Mouse (Mus musculus): ENCODE data around the gene Dctn3. TPM values are rescaled to one million over a fixed set of nuclear protein-coding genes. Genes with fewer than 3 reads are reported as not detected.
"Not testable (repeated sequence)": the region's sequence is repeated elsewhere in the genome, so short reads cannot be mapped to it uniquely, and the experiment has no call there.

Gene Dctn3
- polyA plus RNA-seq (2015; fragmentation: Nextera tagmentation; extraction: Ambion mirVana), result 64.0 and 65.2 TPM in 2 replicates

- Histone ChIP-seq H3K4me3 (ENCODE audit: low read depth, low read length) (peak within 1 kb of the TSS; percentile 93), H3K4me2 (ENCODE audit: low read depth, low read length) (peak within 1 kb of the TSS; percentile 87), H3K27ac (ENCODE audit: low read depth) (no peak within 1 kb of the TSS), H3K9me3 (ENCODE audit: low read length) (no peaks in the 10 kb centered on the region), H3K27me3 (ENCODE audit: insufficient read depth, low read length) (peaks cover 44% of the 10 kb centered on the region), H3K4me1 (ENCODE audit: insufficient read depth) (peaks cover 21% of the 10 kb centered on the region), H3K36me3 (replicated peaks; ENCODE audit: insufficient read depth, low read length) (peaks cover 18% of the 10 kb centered on the region), H3K9ac (replicated peaks) (peak within 1 kb of the TSS; percentile 85)
- TF ChIP-seq EP300 (IDR thresholded peaks at IDR 0.05; ENCODE audit: low read depth) (no peak), CTCF (IDR thresholded peaks at IDR 0.05; ENCODE audit: low read depth) (no peak)
- under 1% methylated on average over 27 of the region's 27 CpGs for WGBS (ENCODE audit: insufficient replicate concordance)
- ATAC-seq, result peak; percentile 97
- peak; percentile 87 for DNase-seq
Measured at GRCm38 (mm10) chr4:41722918-41723351, at the start of gene Dctn3. TSS of gene Dctn3 (minus strand) at chr4:41723170.

GRCm38 (mm10) chr4:41767301-41767700 lies 44.3 kb upstream of the Dctn3 start:
- H3K4me1 ChIP-seq (ENCODE audit: insufficient read depth); H3K9ac ChIP-seq (replicated peaks); H3K27ac ChIP-seq (ENCODE audit: low read depth); H3K9me3 ChIP-seq (ENCODE audit: low read length); H3K36me3 ChIP-seq (replicated peaks; ENCODE audit: insufficient read depth, low read length); H3K4me3 ChIP-seq (ENCODE audit: low read depth, low read length); DNase-seq; H3K4me2 ChIP-seq (ENCODE audit: low read depth, low read length); ATAC-seq; H3K27me3 ChIP-seq (ENCODE audit: insufficient read depth, low read length): not testable (repeated sequence)
- WGBS (ENCODE audit: insufficient replicate concordance), result 59% methylated on average over 10 of the region's 10 CpGs

- H3K27ac ChIP-seq (ENCODE audit: low read depth); ATAC-seq; DNase-seq; H3K4me3 ChIP-seq (ENCODE audit: low read depth, low read length); H3K9me3 ChIP-seq (ENCODE audit: low read length); H3K9ac ChIP-seq (replicated peaks); H3K4me2 ChIP-seq (ENCODE audit: low read depth, low read length); H3K27me3 ChIP-seq (ENCODE audit: insufficient read depth, low read length); H3K36me3 ChIP-seq (replicated peaks; ENCODE audit: insufficient read depth, low read length): not testable (repeated sequence)
- 70% methylated on average over 4 of the region's 6 CpGs for WGBS (ENCODE audit: insufficient replicate concordance)
- H3K4me1 ChIP-seq (ENCODE audit: insufficient read depth), result peaks cover 30% of the 10 kb centered on the region
Measured at GRCm38 (mm10) chr4:41763176-41763575, 40.2 kb upstream of the Dctn3 start.

- H3K4me2 ChIP-seq (ENCODE audit: low read depth, low read length); DNase-seq; H3K4me3 ChIP-seq (ENCODE audit: low read depth, low read length); H3K9ac ChIP-seq (replicated peaks); H3K36me3 ChIP-seq (replicated peaks; ENCODE audit: insufficient read depth, low read length); H3K27me3 ChIP-seq (ENCODE audit: insufficient read depth, low read length); H3K27ac ChIP-seq (ENCODE audit: low read depth); ATAC-seq; H3K9me3 ChIP-seq (ENCODE audit: low read length): not testable (repeated sequence)
- 79% methylated on average over 8 of the region's 8 CpGs for WGBS (ENCODE audit: insufficient replicate concordance)
- H3K4me1 ChIP-seq (ENCODE audit: insufficient read depth), result peaks cover 30% of the 10 kb centered on the region
Measured at GRCm38 (mm10) chr4:41762688-41763114, 39.7 kb upstream of the Dctn3 start.

- no peaks in the 10 kb centered on the region for H3K27me3 ChIP-seq (ENCODE audit: insufficient read depth, low read length)
- DNase-seq (no peak), ATAC-seq (no peak)
- peaks cover 6% of the 10 kb centered on the region for H3K36me3 ChIP-seq (replicated peaks; ENCODE audit: insufficient read depth, low read length)
- WGBS (ENCODE audit: insufficient replicate concordance), result 45% methylated on average over 8 of the region's 8 CpGs
- H3K4me1 ChIP-seq (ENCODE audit: insufficient read depth), result peaks cover 30% of the 10 kb centered on the region
- H3K27ac ChIP-seq (ENCODE audit: low read depth), result peak overlapping the region; percentile 98
- peak overlapping the region; percentile 70 for H3K4me2 ChIP-seq (ENCODE audit: low read depth, low read length)
- no peak overlapping the region for H3K4me3 ChIP-seq (ENCODE audit: low read depth, low read length)
- H3K9me3 ChIP-seq (ENCODE audit: low read length), result no peaks in the 10 kb centered on the region
- TF ChIP-seq CTCF (IDR thresholded peaks at IDR 0.05; ENCODE audit: low read depth), result no peak
- H3K9ac ChIP-seq (replicated peaks), result no peak overlapping the region
Measured at GRCm38 (mm10) chr4:41762099-41762687, 39.2 kb upstream of the Dctn3 start.

GRCm38 (mm10) chr4:41761680-41762079 lies 38.7 kb upstream of the Dctn3 start:
- no peaks in the 10 kb centered on the region for H3K9me3 ChIP-seq (ENCODE audit: low read length)
- H3K4me1 ChIP-seq (ENCODE audit: insufficient read depth), result peaks cover 30% of the 10 kb centered on the region
- ATAC-seq (no peak), DNase-seq (no peak)
- TF ChIP-seq CTCF (IDR thresholded peaks at IDR 0.05; ENCODE audit: low read depth) (no peak), EP300 (IDR thresholded peaks at IDR 0.05; ENCODE audit: low read depth) (no peak)
- no peak overlapping the region for H3K4me3 ChIP-seq (ENCODE audit: low read depth, low read length)
- H3K27me3 ChIP-seq (ENCODE audit: insufficient read depth, low read length), result no peaks in the 10 kb centered on the region
- peaks cover 9% of the 10 kb centered on the region for H3K36me3 ChIP-seq (replicated peaks; ENCODE audit: insufficient read depth, low read length)
- H3K27ac ChIP-seq (ENCODE audit: low read depth), result peak overlapping the region; percentile 98
- no peak overlapping the region for H3K9ac ChIP-seq (replicated peaks)
- peak overlapping the region; percentile 70 for H3K4me2 ChIP-seq (ENCODE audit: low read depth, low read length)

GRCm38 (mm10) chr4:41760911-41761310 lies 37.9 kb upstream of the Dctn3 start:
- peaks cover 35% of the 10 kb centered on the region for H3K4me1 ChIP-seq (ENCODE audit: insufficient read depth)

More at GRCm38 (mm10) chr4:41760911-41761310, 37.9 kb upstream of the Dctn3 start:
- TF ChIP-seq CTCF (IDR thresholded peaks at IDR 0.05; ENCODE audit: low read depth), result no peak
- TF ChIP-seq EP300 (IDR thresholded peaks at IDR 0.05; ENCODE audit: low read depth), result no peak
- ATAC-seq (no peak), DNase-seq (no peak)
- Histone ChIP-seq H3K9me3 (ENCODE audit: low read length) (no peaks in the 10 kb centered on the region), H3K9ac (replicated peaks) (peak overlapping the region; percentile 39), H3K36me3 (replicated peaks; ENCODE audit: insufficient read depth, low read length) (peaks cover 12% of the 10 kb centered on the region), H3K27me3 (ENCODE audit: insufficient read depth, low read length) (no peaks in the 10 kb centered on the region), H3K4me3 (ENCODE audit: low read depth, low read length) (peak overlapping the region; percentile 36), H3K4me2 (ENCODE audit: low read depth, low read length) (peak overlapping the region; percentile 70), H3K27ac (ENCODE audit: low read depth) (peak overlapping the region; percentile 98)
- WGBS (ENCODE audit: insufficient replicate concordance), result 59% methylated on average over 4 of the region's 4 CpGs

Measured in liver, postnatal 0 days (tissue).